Mouse (Mus musculus) granulocyte monocyte progenitor cell, adult 5-6 weeks (primary cell): ENCODE measurements around the gene Tmod4. TPM values are rescaled to one million over a fixed set of nuclear protein-coding genes. Genes with fewer than 3 reads are reported as not detected.

ENCODE experiments used
- ATAC-seq: replicated peaks from 2 replicates; pipeline ENCODE4 v1.8.0; 2016; ENCODE audit warnings: mild to moderate bottlenecking, moderate TSS enrichment, inconsistent platforms; ENCODE audit not compliant: poor library complexity, severe bottlenecking
- total RNA-seq, 2 experiments: library from RNA; stranded (forward) in 1 of 2; stranded (reverse) in 1 of 2; fragments of 200-712, 200-1000 nt in 1 of 2; fragments of >200 nt in 1 of 2; fragmentation: Nextera tagmentation in 1 of 2; gene quantifications; 2 replicates each; pipeline ENCODE4 v1.2.3; 2014 to 2017

The Tmod4 gene
- total RNA-seq, 2 experiments from 2014 or later, result 9.4 TPM; not detected in 1

- ATAC-seq, result peak; percentile 45
Observed at GRCm38 (mm10) chr3:95135433-95136052, 11.3 kb downstream of the Tmod4 start.

GRCm38 (mm10) chr3:95136336-95136735, 12.1 kb downstream of the Tmod4 start:
- ATAC-seq, result peak; percentile 11

- peak; percentile 12 for ATAC-seq
Observed at GRCm38 (mm10) chr3:95139586-95140288, 15.5 kb downstream of the Tmod4 start.

- no peak for ATAC-seq
Observed at GRCm38 (mm10) chr3:95140289-95140595, 16.0 kb downstream of the Tmod4 start.

- no peak for ATAC-seq
Observed at GRCm38 (mm10) chr3:95140795-95141194, 16.5 kb downstream of the Tmod4 start.

- peak; percentile 72 for ATAC-seq
Observed at GRCm38 (mm10) chr3:95141474-95141873, 17.2 kb downstream of the Tmod4 start.

- peak; percentile 66 for ATAC-seq
Observed at GRCm38 (mm10) chr3:95141952-95142616, 17.8 kb downstream of the Tmod4 start, which contains the start of gene Tnfaip8l2. Tnfaip8l2 (minus strand) TSS chr3:95142360.

- peak; percentile 64 for ATAC-seq
Observed at GRCm38 (mm10) chr3:95142617-95143011, 18.3 kb downstream of the Tmod4 start.

- no peak for ATAC-seq
Observed at GRCm38 (mm10) chr3:95147924-95148323, 23.6 kb downstream of the Tmod4 start.

- ATAC-seq, result peak; percentile 93
Observed at GRCm38 (mm10) chr3:95153874-95154273, 29.6 kb downstream of the Tmod4 start.

- 0 out of 2 replicates have a peak, but pooled peaks have one; percentile 4 for ATAC-seq
Observed at GRCm38 (mm10) chr3:95159511-95159986, 35.3 kb downstream of the Tmod4 start.

GRCm38 (mm10) chr3:95159987-95160963, 36.0 kb downstream of the Tmod4 start, which contains the start of gene Sema6c:
Sema6c (plus strand) TSS chr3:95160457.
- peak; percentile 97 for ATAC-seq

- no peak for ATAC-seq
Observed at GRCm38 (mm10) chr3:95161041-95161551, 36.8 kb downstream of the Tmod4 start.

GRCm38 (mm10) chr3:95161618-95162344, 37.5 kb downstream of the Tmod4 start:
- ATAC-seq, result no peak

GRCm38 (mm10) chr3:95162345-95162628, 38.0 kb downstream of the Tmod4 start:
- ATAC-seq, result no peak

- no peak for ATAC-seq
Observed at GRCm38 (mm10) chr3:95163419-95164255, 39.4 kb downstream of the Tmod4 start.

GRCm38 (mm10) chr3:95164256-95164550, 39.9 kb downstream of the Tmod4 start:
- no peak for ATAC-seq

GRCm38 (mm10) chr3:95164840-95165239, 40.6 kb downstream of the Tmod4 start:
- ATAC-seq, result no peak

GRCm38 (mm10) chr3:95169996-95170395, 45.7 kb downstream of the Tmod4 start:
- no peak for ATAC-seq
